Mouse (Mus musculus) gastrocnemius, postnatal 25 days (tissue): ENCODE measurements around the gene Jade1. TPM values are rescaled to one million over a fixed set of nuclear protein-coding genes. Genes with fewer than 3 reads are reported as not detected.

ENCODE experiments used
- DNase-seq: peaks from one replicate; pipeline ENCODE4 v3.0.0; 2022
- long read RNA-seq, 2 experiments: library from polyadenylated mRNA; stranded (forward); transcript quantifications; one replicate each; pipeline ENCODE4 v2.0.0; 2021
- total RNA-seq, 2 experiments: library from RNA; stranded (reverse); gene quantifications; 1 replicate in 1 of 2; 2 replicates in 1 of 2; pipeline ENCODE4 v1.2.3; 2021

The Jade1 gene
- 10 to 100 TPM; 19.8 to 23.9 TPM for total RNA-seq
- long read RNA-seq, experiment 1, full-length matches to known transcripts: 3 of 5 reads
- long read RNA-seq, experiment 1, partial matches to known transcripts: 0 of 5 reads
- long read RNA-seq, experiment 1, other reads (novel, unspliced or antisense): 2 of 5 reads
- long read RNA-seq, experiment 2, full-length matches to known transcripts: 5 of 8 reads
- long read RNA-seq, experiment 2, partial matches to known transcripts: 1 of 8 reads
- long read RNA-seq, experiment 2, other reads (novel, unspliced or antisense): 2 of 8 reads

- no peak for DNase-seq
Observed at GRCm38 (mm10) chr3:41555491-41556381, at the start of gene Jade1. Jade1 (plus strand) TSS chr3:41555731.

- peak; percentile 78 for DNase-seq
Observed at GRCm38 (mm10) chr3:41509441-41509840, 46.1 kb upstream of the Jade1 start.

GRCm38 (mm10) chr3:41510191-41510590, 45.3 kb upstream of the Jade1 start:
- DNase-seq: no peak

- DNase-seq: no peak
Observed at GRCm38 (mm10) chr3:41510750-41511149, 44.8 kb upstream of the Jade1 start.

GRCm38 (mm10) chr3:41514003-41514402, 41.5 kb upstream of the Jade1 start:
- no peak for DNase-seq

- no peak for DNase-seq
Observed at GRCm38 (mm10) chr3:41514683-41515305, 40.7 kb upstream of the Jade1 start.

GRCm38 (mm10) chr3:41516961-41517518, 38.5 kb upstream of the Jade1 start:
- no peak for DNase-seq

- DNase-seq: no peak
Observed at GRCm38 (mm10) chr3:41520925-41521324, 34.6 kb upstream of the Jade1 start.

GRCm38 (mm10) chr3:41521733-41522132, 33.8 kb upstream of the Jade1 start:
- no peak for DNase-seq

GRCm38 (mm10) chr3:41522226-41523005, 33.1 kb upstream of the Jade1 start:
- DNase-seq: no peak

- DNase-seq: no peak
Observed at GRCm38 (mm10) chr3:41523006-41523375, 32.5 kb upstream of the Jade1 start.

- no peak for DNase-seq
Observed at GRCm38 (mm10) chr3:41523460-41523859, 32.1 kb upstream of the Jade1 start.

- DNase-seq: no peak
Observed at GRCm38 (mm10) chr3:41528291-41528969, 27.1 kb upstream of the Jade1 start.

- DNase-seq: no peak
Observed at GRCm38 (mm10) chr3:41530156-41530555, 25.4 kb upstream of the Jade1 start.

GRCm38 (mm10) chr3:41531541-41531940, 24.0 kb upstream of the Jade1 start:
- peak; percentile 11 for DNase-seq

GRCm38 (mm10) chr3:41532109-41532508, 23.4 kb upstream of the Jade1 start:
- no peak for DNase-seq

- no peak for DNase-seq
Observed at GRCm38 (mm10) chr3:41533660-41534059, 21.9 kb upstream of the Jade1 start.

- no peak for DNase-seq
Observed at GRCm38 (mm10) chr3:41537957-41538356, 17.6 kb upstream of the Jade1 start.

GRCm38 (mm10) chr3:41541313-41541712, 14.2 kb upstream of the Jade1 start:
- DNase-seq: no peak

GRCm38 (mm10) chr3:41544451-41544850, 11.1 kb upstream of the Jade1 start:
- no peak for DNase-seq

GRCm38 (mm10) chr3:41547289-41547688, 8.2 kb upstream of the Jade1 start:
- no peak for DNase-seq
